Mouse (Mus musculus) G1E (cell line): ENCODE results near the gene Rab19. TPM values are rescaled to one million over a fixed set of nuclear protein-coding genes. Genes with fewer than 3 reads are reported as not detected.
A peak's percentile ranks its signal among the peaks of the same experiment; 100 is the strongest.
"Not testable (repeated sequence)": the region's sequence is repeated elsewhere in the genome, so short reads cannot be mapped to it uniquely, and the experiment has no call there.

Experiments
- ATAC-seq: 2 replicates; pipeline ENCODE4 v1.8.0; 2016; ENCODE audit warnings: mild to moderate bottlenecking; ENCODE audit not compliant: insufficient number of reproducible peaks, poor library complexity, low FRiP score, severe bottlenecking; ENCODE audit errors: extremely low read depth
- DNase-seq: peaks from one replicate; pipeline ENCODE4 v3.0.0; 2012; ENCODE audit warnings: low spot score
- H3K27me3 ChIP-seq: 2 replicates; pipeline ENCODE4 v1.6.1; 2012; ENCODE audit warnings: mild to moderate bottlenecking, low read length, inconsistent platforms; ENCODE audit not compliant: insufficient read depth
- H3K36me3 ChIP-seq: replicated peaks from 2 replicates; pipeline ENCODE3; 2012; ENCODE audit warnings: mild to moderate bottlenecking, inconsistent platforms
- H3K4me1 ChIP-seq: 2 replicates; pipeline ENCODE4 v1.6.1; 2012; ENCODE audit warnings: low read depth, low read length, inconsistent platforms, mixed read lengths; ENCODE audit not compliant: insufficient read depth
- H3K4me3 ChIP-seq: 2 replicates; pipeline ENCODE4 v1.5.1; 2012; ENCODE audit warnings: low read depth, mild to moderate bottlenecking, inconsistent platforms, low read length, moderate library complexity, mixed read lengths
- H3K9me3 ChIP-seq: replicated peaks from 2 replicates; pipeline ENCODE4 v1.6.1; 2012; ENCODE audit warnings: inconsistent platforms
- CTCF ChIP-seq: IDR thresholded peaks from 2 replicates; pipeline ENCODE4 v1.5.1; 2012; ENCODE audit warnings: low read depth, low read length, inconsistent platforms, mixed read lengths
- GATA1 ChIP-seq: IDR thresholded peaks from 2 replicates; pipeline ENCODE4 v1.6.1; 2012; ENCODE audit warnings: borderline replicate concordance, low read length, inconsistent platforms, mixed read lengths
- GATA2 ChIP-seq: IDR thresholded peaks from 2 replicates; pipeline ENCODE4 v1.6.1; 2012; ENCODE audit warnings: low read depth, low read length, inconsistent platforms, borderline replicate concordance
- POLR2AphosphoS5 ChIP-seq: IDR thresholded peaks from 2 replicates; pipeline ENCODE4 v1.6.1; 2012; ENCODE audit warnings: low read depth, low read length, inconsistent platforms; ENCODE audit not compliant: insufficient replicate concordance
- TAL1 ChIP-seq: conservative IDR thresholded peaks from 2 replicates; pipeline ENCODE4 v1.6.1; 2012; ENCODE audit warnings: low read depth, low read length, inconsistent platforms, mixed read lengths
- polyA plus RNA-seq: library from polyadenylated mRNA; stranded (reverse); fragments of >175 nt; gene quantifications from 2 replicates; pipeline ENCODE4 v1.2.3, GENCODE M21; 2012
- total RNA-seq, 2 experiments: library from RNA; stranded (forward) in 1 of 2; stranded (reverse) in 1 of 2; fragments of 200-1000 nt in 1 of 2; fragments of >200 nt in 1 of 2; fragmentation: Nextera tagmentation in 1 of 2; gene quantifications; 2 replicates each; pipeline ENCODE4 v1.2.3; 2014 to 2017

Rab19 gene
- total and polyA plus RNA-seq, 3 experiments = 1.9 TPM; not detected in 2

DNA sequence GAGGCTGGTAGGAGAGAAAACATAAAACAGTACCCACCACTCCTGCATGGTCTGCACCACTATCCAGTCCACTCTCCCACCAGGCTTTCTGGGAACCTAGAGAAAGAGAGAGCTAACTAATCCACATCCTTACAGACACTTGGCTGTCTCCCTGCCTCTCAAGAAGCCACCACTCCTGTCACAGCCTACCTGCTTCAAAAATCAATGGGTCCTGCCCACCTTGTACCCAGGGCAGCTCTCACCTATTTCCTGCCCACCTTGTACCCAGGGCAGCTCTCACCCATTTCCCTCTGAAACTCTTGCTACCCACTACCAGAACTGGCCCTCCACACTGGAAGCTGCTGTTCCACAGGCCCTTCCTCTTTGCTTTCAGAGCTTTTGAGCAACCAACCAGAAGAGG lies 8.9 kb upstream of the Rab19 start:
- ATAC-seq = no peak

DNA sequence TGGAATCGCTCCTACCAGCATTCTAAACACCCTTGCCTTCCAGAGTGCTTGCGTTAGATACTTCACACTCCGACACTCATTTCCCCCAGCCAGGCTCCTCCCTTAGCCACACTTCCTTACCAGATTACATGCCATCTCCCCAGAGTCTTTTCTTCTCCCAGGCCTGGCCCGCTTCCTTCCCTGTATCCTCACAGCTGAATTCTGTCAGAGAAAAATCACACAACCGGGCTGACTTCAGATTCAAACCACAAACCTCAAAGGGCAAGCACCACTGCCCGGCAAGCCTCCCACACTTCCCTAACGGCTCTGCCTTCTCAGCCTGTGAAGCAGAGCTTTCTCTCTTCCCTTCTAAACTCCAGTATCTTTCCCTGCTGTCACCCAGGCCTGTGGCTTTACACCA lies 8.2 kb upstream of the Rab19 start:
- ATAC-seq (no peak), DNase-seq (no peak)
- no peaks in the 10 kb centered on the region for H3K9me3 ChIP-seq
- H3K4me3 ChIP-seq = no peak overlapping the region
- TF ChIP-seq GATA1 = no peak
- TF ChIP-seq POLR2AphosphoS5 = no peak
- TF ChIP-seq CTCF = no peak
- TF ChIP-seq GATA2 = no peak
- TF ChIP-seq TAL1 = no peak
- no peaks in the 10 kb centered on the region for H3K27me3 ChIP-seq
- H3K36me3 ChIP-seq = peaks cover 31% of the 10 kb centered on the region
- peaks cover 14% of the 10 kb centered on the region for H3K4me1 ChIP-seq

More for the DNA sequence above, 8.9 kb upstream of the Rab19 start:
- no peak for TF ChIP-seq GATA2
- TF ChIP-seq POLR2AphosphoS5 = no peak
- TF ChIP-seq TAL1 = no peak
- TF ChIP-seq GATA1 = no peak
- TF ChIP-seq CTCF = no peak
- Histone ChIP-seq H3K4me1 (peaks cover 10% of the 10 kb centered on the region), H3K9me3 (no peaks in the 10 kb centered on the region), H3K4me3 (no peak overlapping the region), H3K36me3 (peaks cover 35% of the 10 kb centered on the region), H3K27me3 (no peaks in the 10 kb centered on the region)
- no peak for DNase-seq

DNA sequence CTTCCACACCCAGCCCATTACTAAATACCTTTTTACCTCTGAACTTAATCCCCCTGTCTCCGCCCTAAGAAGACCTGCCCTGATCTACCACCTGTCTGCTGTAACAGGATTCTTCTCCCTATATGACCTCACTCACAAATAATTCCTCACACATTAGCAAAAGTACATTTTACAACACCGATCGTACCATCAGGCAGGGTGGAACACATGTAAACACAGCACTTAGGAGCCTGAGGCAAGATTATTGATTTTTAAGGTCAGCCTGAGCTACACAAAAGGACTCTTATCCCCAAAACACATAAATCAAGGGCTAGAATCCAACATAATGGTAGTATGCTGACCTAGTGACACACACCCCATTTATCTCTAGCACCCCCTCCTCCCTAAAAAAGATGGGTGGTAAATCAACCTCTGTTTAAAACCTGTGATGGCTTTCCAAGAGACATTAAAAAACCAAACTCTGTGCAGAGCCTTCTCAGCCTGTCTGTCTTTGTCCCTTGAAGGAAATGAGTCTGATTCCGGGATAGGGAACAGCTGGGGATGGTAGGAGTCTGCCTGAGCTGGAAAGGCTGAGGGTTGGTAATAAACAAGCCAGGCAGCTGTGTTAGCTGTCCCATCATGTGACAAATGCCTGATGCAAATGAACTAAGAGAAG lies 7.5 kb upstream of the Rab19 start:
- Histone ChIP-seq H3K4me3 (no peak overlapping the region), H3K36me3 (peaks cover 28% of the 10 kb centered on the region), H3K9me3 (no peaks in the 10 kb centered on the region), H3K4me1 (peaks cover 15% of the 10 kb centered on the region), H3K27me3 (no peaks in the 10 kb centered on the region)
- TF ChIP-seq TAL1 = no peak
- TF ChIP-seq POLR2AphosphoS5 = no peak
- TF ChIP-seq GATA2 = no peak
- TF ChIP-seq GATA1 = no peak
- no peak for TF ChIP-seq CTCF
- no peak for ATAC-seq
- no peak for DNase-seq

DNA sequence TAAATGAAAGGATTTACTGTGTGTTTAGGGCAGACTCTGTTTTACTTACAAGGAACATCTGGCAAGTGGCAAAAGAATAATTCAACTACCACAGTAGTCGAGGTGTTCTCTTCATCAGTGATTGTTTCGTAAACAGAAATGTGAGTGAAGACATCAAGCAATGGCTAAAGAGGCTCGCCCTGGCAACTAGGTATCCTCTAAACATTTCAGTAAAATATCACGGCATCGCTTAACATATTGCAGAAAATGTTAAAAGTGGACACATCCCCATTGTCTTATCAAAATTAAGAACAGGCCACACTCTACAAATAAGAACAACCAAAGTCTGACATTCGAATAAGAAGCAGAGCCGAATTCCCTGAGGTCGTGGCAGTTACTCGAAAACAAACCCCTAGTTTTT lies 4.2 kb upstream of the Rab19 start:
- TF ChIP-seq GATA2 (no peak), GATA1 (no peak), POLR2AphosphoS5 (no peak)
- DNase-seq = no peak
- H3K36me3 ChIP-seq = peaks cover 23% of the 10 kb centered on the region
- H3K9me3 ChIP-seq = no peaks in the 10 kb centered on the region
- peaks cover 31% of the 10 kb centered on the region for H3K4me1 ChIP-seq
- no peak for ATAC-seq
- H3K27me3 ChIP-seq = peaks cover 13% of the 10 kb centered on the region
- peak overlapping the region; percentile 78 for H3K4me3 ChIP-seq

DNA sequence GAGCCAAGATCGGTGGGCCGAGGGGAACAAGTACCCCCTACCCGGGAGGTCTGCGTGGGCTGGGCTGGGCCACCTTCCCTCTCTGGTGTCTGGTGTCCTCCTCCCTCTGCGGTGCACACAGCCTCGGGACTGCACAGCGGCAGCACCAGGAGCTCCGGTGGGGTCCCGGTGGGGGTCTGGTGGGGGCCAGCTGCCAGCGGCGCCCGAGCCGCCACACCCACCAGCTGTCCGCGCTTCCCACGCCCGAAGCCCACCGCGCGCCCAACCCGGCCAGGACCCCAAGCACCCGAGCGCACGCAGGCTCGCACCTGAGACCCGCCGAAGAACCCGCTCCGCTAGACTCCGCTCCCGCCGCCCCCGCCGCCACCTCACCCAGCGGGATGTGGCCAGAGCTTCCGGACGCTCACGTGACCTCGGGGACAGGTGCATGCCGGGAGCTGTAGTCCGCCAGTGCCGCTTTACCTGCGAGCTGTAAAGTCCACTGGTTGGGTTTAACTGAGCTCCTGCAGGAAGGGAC lies 3.6 kb upstream of the Rab19 start, which contains the start of gene Slc37a3:
Gene Slc37a3 (minus strand): TSS at position 365 of the 517 bp plus-strand sequence.
- peaks cover 31% of the 10 kb centered on the region for H3K4me1 ChIP-seq
- H3K4me3 ChIP-seq = peak within 1 kb of the TSS; percentile 78
- ATAC-seq = peak; percentile 55; the same call in 1 of the 2 replicates
- H3K27me3 ChIP-seq = peaks cover 13% of the 10 kb centered on the region
- peak; percentile 81 for DNase-seq
- no peaks in the 10 kb centered on the region for H3K9me3 ChIP-seq
- H3K36me3 ChIP-seq = peaks cover 19% of the 10 kb centered on the region
- no peak for TF ChIP-seq GATA1
- no peak for TF ChIP-seq TAL1
- no peak for TF ChIP-seq CTCF
- no peak for TF ChIP-seq POLR2AphosphoS5
- TF ChIP-seq GATA2 = no peak

DNA sequence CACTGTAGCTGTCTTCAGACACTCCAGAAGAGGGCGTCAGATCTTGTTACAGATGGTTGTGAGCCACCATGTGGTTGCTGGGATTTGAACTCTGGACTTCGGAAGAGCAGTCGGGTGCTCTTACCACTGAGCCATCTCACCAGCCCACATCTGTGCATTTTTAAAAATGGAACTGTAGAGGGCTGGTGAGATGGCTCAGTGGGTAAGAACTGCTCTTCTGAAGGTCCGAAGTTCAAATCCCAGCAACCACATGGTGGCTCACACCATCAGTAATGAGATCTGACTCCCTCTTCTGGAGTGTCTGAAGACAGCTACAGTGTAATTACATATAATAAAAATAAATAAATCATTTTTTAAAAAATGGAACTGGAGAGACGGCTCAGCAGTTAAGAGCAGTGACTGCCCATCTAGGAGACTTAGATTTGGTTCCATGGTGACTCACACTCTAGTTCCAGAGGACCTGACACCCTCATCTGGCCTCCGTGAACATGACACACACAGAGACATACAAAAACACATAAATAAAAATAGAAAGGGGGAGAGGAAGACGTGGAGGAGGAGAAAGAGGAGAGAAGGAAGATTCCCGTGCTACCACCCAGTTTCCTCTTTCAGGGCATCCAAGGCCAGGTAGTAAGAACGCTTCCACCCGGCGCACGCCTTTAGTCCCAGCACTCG lies 2.7 kb upstream of the Rab19 start:
- not testable (repeated sequence) for DNase-seq, H3K9me3 ChIP-seq, ATAC-seq, H3K4me3 ChIP-seq
- H3K4me1 ChIP-seq = peaks cover 31% of the 10 kb centered on the region
- H3K27me3 ChIP-seq = peaks cover 15% of the 10 kb centered on the region
- H3K36me3 ChIP-seq = peaks cover 13% of the 10 kb centered on the region
